Mouse (Mus musculus) liver, postnatal 0 days (tissue): ENCODE measurements around the gene Ano2.

Source experiments
- CTCF ChIP-seq: sonication (generic); IDR thresholded peaks from 2 replicates; pipeline ENCODE4 v1.5.1; 2016; ENCODE audit warnings: antibody characterized with exemption, low read depth
- EP300 ChIP-seq: IDR thresholded peaks from 2 replicates; pipeline ENCODE4 v1.6.1; 2016; ENCODE audit warnings: antibody characterized with exemption, low read depth, mild to moderate bottlenecking

GRCm38 (mm10) chr6:125748646-125749045 is 58.4 kb downstream of the Ano2 start:
- TF ChIP-seq CTCF: no peak
- TF ChIP-seq EP300: no peak
